Mouse (Mus musculus): ENCODE data around the gene Kif5a.

The Kif5a gene

GRCm38 (mm10) chr10:127191191-127192056 lies 71.7 kb downstream of the Kif5a start:
- DNase-seq (ENCODE audit: low spot score in 2 of 2): no peak

- no peak for DNase-seq (ENCODE audit: low spot score in 2 of 2)
Observed at GRCm38 (mm10) chr10:127190398-127191190, 72.6 kb downstream of the Kif5a start.

GRCm38 (mm10) chr10:127189651-127190381 lies 73.3 kb downstream of the Kif5a start, which contains the start of gene Arhgef25:
TSS of gene Arhgef25 (minus strand) at chr10:127190083.
- DNase-seq (ENCODE audit: low spot score in 2 of 2): peak; percentile 23 to 50

- DNase-seq (ENCODE audit: low spot score in 2 of 2): peak; percentile 40 to 43
Observed at GRCm38 (mm10) chr10:127189116-127189650, 74.0 kb downstream of the Kif5a start.

- peak; percentile 34 to 39 for DNase-seq (ENCODE audit: low spot score in 2 of 2)
Observed at GRCm38 (mm10) chr10:127188465-127189115, 74.6 kb downstream of the Kif5a start.

- no peak for DNase-seq (ENCODE audit: low spot score in 2 of 2)
Observed at GRCm38 (mm10) chr10:127188079-127188453, 75.1 kb downstream of the Kif5a start.

- no peak for DNase-seq (ENCODE audit: low spot score in 2 of 2)
Observed at GRCm38 (mm10) chr10:127187371-127188078, 75.6 kb downstream of the Kif5a start.

- no peak for DNase-seq (ENCODE audit: low spot score in 2 of 2)
Observed at GRCm38 (mm10) chr10:127186451-127186850, 76.7 kb downstream of the Kif5a start.

GRCm38 (mm10) chr10:127185506-127185905 lies 77.6 kb downstream of the Kif5a start:
- DNase-seq (ENCODE audit: low spot score in 2 of 2): no peak

- DNase-seq (ENCODE audit: low spot score in 2 of 2): no peak
Observed at GRCm38 (mm10) chr10:127185101-127185500, 78.0 kb downstream of the Kif5a start.

- DNase-seq (ENCODE audit: low spot score in 2 of 2): no peak
Observed at GRCm38 (mm10) chr10:127183759-127184158, 79.4 kb downstream of the Kif5a start.

GRCm38 (mm10) chr10:127182624-127183023 lies 80.5 kb downstream of the Kif5a start:
- DNase-seq (ENCODE audit: low spot score in 2 of 2): no peak

- DNase-seq (ENCODE audit: low spot score in 2 of 2): no peak
Observed at GRCm38 (mm10) chr10:127181566-127181965, 81.6 kb downstream of the Kif5a start.

- no peak for DNase-seq (ENCODE audit: low spot score in 2 of 2)
Observed at GRCm38 (mm10) chr10:127180695-127181047, 82.5 kb downstream of the Kif5a start.

- DNase-seq (ENCODE audit: low spot score in 2 of 2): no peak
Observed at GRCm38 (mm10) chr10:127179871-127180694, 83.1 kb downstream of the Kif5a start, which contains the start of gene Slc26a10. TSS of gene Slc26a10 (minus strand) at chr10:127180645.

- DNase-seq (ENCODE audit: low spot score in 2 of 2): no peak
Observed at GRCm38 (mm10) chr10:127178286-127179027, 84.7 kb downstream of the Kif5a start.

GRCm38 (mm10) chr10:127177719-127178118 lies 85.4 kb downstream of the Kif5a start:
- peak in 1 of 2 experiments; percentile 46 for DNase-seq (ENCODE audit: low spot score in 2 of 2)

GRCm38 (mm10) chr10:127177235-127177634 lies 85.9 kb downstream of the Kif5a start:
- no peak for DNase-seq (ENCODE audit: low spot score in 2 of 2)

- no peak for DNase-seq (ENCODE audit: low spot score in 2 of 2)
Observed at GRCm38 (mm10) chr10:127176756-127177155, 86.4 kb downstream of the Kif5a start.

Data from urinary bladder, adult 18-20 months (tissue).